Mouse (Mus musculus): ENCODE data around the gene Atp6v0c.
"Not testable (repeated sequence)": the region's sequence is repeated elsewhere in the genome, so short reads cannot be mapped to it uniquely, and the experiment has no call there.

Gene Atp6v0c

DNA sequence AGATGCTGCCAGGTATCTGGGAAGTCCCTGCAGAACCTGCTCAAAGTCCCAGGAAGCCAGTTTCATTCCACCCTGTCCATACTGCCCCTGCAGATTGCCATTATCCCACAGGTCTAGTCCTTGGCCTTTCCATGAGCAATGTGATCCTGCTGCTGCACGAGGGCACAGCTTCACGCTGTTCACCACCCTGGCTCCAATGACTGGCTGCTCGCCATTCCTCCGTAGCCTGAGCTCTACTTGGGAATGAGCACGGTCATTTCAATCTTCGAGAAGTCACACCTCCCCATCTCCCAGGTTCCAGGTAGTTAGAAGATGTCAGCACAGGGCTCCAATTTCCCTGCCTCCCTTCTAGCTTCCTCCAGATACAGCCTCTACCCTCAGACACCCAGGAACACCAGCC lies 12.4 kb downstream of the Atp6v0c start:
- DNase-seq (ENCODE audit: low spot score) = no peak

- no peak for DNase-seq (ENCODE audit: low spot score)
Measured at GRCm38 (mm10) chr17:24156394-24156793, 13.1 kb downstream of the Atp6v0c start.

GRCm38 (mm10) chr17:24155742-24156141 lies 13.8 kb downstream of the Atp6v0c start:
- DNase-seq (ENCODE audit: low spot score) = no peak

DNA sequence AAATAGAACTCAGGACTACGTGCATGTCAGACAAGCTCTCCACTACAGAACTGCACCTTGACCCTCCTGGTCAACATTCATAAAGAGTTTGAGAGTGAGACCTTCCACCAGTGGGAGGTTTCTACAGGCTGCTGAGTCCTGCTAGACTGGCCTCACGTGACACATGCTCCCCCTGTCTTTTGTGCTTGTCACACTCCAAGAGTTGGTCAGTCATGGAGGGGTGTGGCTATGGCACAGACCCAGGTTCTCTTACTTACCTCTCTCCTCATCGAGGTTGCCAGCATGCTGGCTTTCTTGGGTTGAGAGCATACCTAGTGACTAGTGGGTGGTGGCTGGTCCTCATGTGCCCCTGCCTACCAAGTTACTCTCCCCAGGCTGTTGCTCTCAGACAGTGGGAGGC lies 15.0 kb downstream of the Atp6v0c start:
- DNase-seq (ENCODE audit: low spot score) = no peak

GRCm38 (mm10) chr17:24151890-24152563 lies 17.5 kb downstream of the Atp6v0c start:
- peak; percentile 88 for DNase-seq (ENCODE audit: low spot score)

- no peak for DNase-seq (ENCODE audit: low spot score)
Measured at GRCm38 (mm10) chr17:24151382-24151781, 18.1 kb downstream of the Atp6v0c start.

DNA sequence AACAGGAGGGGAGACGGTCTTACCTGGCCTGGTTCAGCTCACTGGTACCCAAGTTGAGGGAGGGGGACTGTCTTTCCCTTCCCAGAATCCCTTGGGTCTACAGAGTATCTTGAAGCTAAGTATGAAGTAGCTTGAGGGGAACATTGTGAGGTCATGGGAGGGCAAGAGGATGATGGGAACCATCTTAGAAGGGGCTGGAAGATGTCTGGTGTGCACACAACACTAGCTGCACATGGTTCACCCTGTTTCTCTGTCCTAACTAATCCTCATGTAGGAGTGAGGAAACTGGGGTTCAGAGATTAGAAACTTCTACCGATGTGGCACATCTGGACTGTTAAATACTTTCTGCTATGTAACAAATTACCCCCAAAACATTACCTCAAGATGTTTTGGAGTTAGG lies 18.7 kb downstream of the Atp6v0c start, which contains the start of gene Pdpk1:
Gene Pdpk1, minus strand, starts transcription at position 101 of the 400 bp plus-strand sequence.
- DNase-seq (ENCODE audit: low spot score) = no peak

DNA sequence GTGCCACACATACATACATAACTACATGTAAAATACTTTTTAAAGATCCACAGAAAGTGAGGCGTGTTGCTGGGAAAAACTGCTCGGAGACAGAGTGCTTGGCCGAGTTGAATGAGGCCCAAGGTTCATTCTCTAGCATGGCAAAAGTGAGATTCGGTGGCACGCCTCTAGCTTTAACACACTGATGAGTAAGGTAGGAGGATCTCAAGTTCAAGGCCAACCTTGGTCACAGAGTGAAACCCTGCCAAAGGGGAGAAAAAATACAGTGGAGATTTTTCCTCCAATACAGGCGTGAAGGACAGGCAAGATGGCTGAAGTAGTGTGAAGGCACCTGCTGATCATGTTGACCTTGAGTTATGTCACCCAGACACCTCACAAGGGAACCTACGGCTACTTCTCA lies 20.1 kb downstream of the Atp6v0c start:
- no peak for DNase-seq (ENCODE audit: low spot score)

GRCm38 (mm10) chr17:24142897-24143296 lies 26.6 kb downstream of the Atp6v0c start:
- DNase-seq (ENCODE audit: low spot score) = no peak

- peak; percentile 97 for DNase-seq (ENCODE audit: low spot score)
Measured at GRCm38 (mm10) chr17:24141425-24141920, 28.0 kb downstream of the Atp6v0c start.

- DNase-seq (ENCODE audit: low spot score) = peak; percentile 28
Measured at GRCm38 (mm10) chr17:24140845-24141424, 28.6 kb downstream of the Atp6v0c start.

GRCm38 (mm10) chr17:24139968-24140367 lies 29.5 kb downstream of the Atp6v0c start:
- no peak for DNase-seq (ENCODE audit: low spot score)

DNA sequence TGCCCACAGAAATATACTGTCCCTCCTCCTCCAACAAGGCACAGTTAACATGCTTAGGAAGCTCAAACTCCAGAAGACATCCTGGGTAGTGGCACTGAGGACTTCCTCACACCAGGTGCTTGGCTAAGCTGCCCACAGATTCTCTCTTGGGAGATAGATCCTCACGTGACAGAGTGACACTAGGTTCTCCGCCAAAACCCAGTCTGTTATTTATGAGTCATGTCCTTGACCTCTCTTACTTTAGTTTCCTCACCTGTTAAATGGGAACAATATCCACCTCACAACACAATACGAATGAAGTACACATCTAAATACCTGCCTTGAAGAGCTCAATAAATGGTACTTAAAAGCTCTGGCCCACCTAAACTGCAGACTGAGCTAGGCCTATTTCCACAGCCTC lies 30.2 kb downstream of the Atp6v0c start:
- DNase-seq (ENCODE audit: low spot score) = no peak

DNA sequence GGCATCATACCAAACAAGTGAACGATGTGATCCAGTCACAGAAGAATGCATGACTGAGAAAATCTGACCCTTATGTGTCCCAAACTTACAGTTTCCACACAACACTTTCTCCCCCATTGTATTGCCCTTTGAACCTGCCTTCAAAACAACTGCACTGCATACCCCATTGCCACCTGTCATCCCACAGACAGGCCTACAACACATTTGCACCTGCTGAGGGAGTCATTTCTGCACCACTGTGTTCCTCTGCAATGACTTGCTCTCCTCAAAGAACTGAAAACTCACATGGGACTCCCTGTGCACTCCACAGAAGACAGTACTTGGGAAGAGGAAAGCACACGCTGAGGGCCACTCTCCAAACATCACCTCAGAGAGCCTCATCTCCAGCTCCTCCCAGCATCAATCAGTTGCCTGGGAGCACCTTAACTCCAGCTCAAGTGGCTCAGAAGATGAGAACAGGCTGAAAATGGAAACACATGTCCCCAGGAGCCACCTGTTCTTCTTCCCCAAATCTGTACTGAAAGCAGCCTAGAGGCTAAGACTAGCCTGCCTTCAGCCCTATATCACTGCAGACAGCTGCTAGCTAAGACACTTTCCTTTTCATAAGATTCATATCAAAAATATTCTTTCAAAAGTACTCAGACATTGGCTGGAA lies 32.1 kb downstream of the Atp6v0c start:
- DNase-seq (ENCODE audit: low spot score) = no peak

GRCm38 (mm10) chr17:24134062-24134461 lies 35.4 kb downstream of the Atp6v0c start:
- DNase-seq (ENCODE audit: low spot score) = no peak

GRCm38 (mm10) chr17:24132919-24133318 lies 36.6 kb downstream of the Atp6v0c start:
- DNase-seq (ENCODE audit: low spot score) = not testable (repeated sequence)

DNA sequence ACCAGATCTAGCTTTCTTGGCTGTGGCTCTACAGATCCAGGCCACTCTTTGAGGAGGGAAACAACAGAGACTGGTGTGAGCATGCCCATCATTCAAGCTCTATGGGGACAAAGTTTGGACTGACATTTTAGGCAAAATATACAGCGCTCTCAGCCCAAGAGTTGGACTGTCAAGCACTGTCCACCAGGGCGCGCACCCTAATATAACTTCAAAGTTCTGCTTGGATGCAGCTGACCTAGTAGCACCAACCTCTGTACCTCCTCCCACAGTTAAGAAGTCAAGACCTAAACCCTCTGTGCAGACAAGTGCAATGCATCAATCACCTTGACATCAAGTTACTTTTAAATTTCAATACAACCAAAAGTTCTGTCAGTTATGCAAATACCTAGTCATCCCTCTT lies 37.9 kb downstream of the Atp6v0c start:
- no peak for DNase-seq (ENCODE audit: low spot score)

DNA sequence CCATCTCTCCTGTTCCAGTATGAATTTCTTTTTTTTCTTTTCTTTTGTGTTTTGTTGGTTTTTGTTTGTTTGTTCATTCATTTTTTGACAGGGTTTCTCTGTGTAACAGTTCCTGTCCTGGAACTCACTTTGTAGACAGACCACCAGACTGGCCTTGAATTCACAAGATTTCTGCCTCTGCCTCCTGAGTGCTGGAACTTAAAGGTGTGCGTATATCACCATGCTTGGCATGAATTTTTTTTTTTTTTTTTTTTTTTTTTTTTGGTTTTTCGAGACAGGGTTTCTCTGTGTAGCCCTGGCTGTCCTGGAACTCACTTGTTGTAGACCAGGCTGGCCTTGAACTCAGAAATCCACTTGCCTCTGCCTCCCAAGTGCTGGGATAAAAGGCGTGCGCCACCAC lies 40.3 kb downstream of the Atp6v0c start:
- not testable (repeated sequence) for DNase-seq (ENCODE audit: low spot score)

- DNase-seq (ENCODE audit: low spot score) = no peak
Measured at GRCm38 (mm10) chr17:24127592-24127991, 41.9 kb downstream of the Atp6v0c start.

DNA sequence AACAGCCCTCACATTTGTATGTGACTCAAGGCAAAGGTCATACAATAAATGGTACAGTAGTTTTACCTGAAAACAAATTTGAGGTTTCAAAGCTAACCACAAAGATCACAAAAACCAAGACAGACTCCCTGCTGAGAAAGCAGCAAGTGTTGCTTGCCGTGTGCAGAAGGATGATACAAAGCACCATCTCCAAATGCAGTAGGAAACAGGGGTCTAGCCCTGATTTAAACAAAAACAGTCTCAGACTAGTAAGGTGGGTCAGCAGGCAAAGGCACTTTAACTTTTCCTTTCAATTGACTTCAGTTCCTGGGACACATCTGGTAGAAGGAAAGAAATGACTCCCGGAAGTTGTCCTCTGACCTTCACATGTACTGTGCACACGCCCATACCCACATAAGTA lies 42.7 kb downstream of the Atp6v0c start:
- DNase-seq (ENCODE audit: low spot score) = no peak

- DNase-seq (ENCODE audit: low spot score) = no peak
Measured at GRCm38 (mm10) chr17:24119446-24119845, 50.1 kb downstream of the Atp6v0c start.
